Mouse (Mus musculus): ENCODE measurements around the gene Fermt3.
A peak's percentile ranks its signal among the peaks of the same experiment; 100 is the strongest.

Fermt3 gene

GRCm38 (mm10) chr19:6969665-6970381 lies 49.4 kb downstream of the Fermt3 start:
- peak; percentile 90 for DNase-seq

- DNase-seq, result no peak
These were observed 50.0 kb downstream of the Fermt3 start for GRCm38 (mm10) chr19:6969291-6969664.

GRCm38 (mm10) chr19:6968491-6969271 lies 50.6 kb downstream of the Fermt3 start:
- DNase-seq, result peak; percentile 47

GRCm38 (mm10) chr19:6956461-6956860 lies 62.8 kb downstream of the Fermt3 start:
- DNase-seq, result no peak

- no peak for DNase-seq
These were observed 63.8 kb downstream of the Fermt3 start for GRCm38 (mm10) chr19:6955424-6955823.

- no peak for DNase-seq
These were observed 65.2 kb downstream of the Fermt3 start for GRCm38 (mm10) chr19:6954046-6954445.

GRCm38 (mm10) chr19:6952712-6953037 lies 66.6 kb downstream of the Fermt3 start:
- peak; percentile 41 for DNase-seq

- DNase-seq, result peak; percentile 70
These were observed 67.1 kb downstream of the Fermt3 start for GRCm38 (mm10) chr19:6951994-6952711.

- peak; percentile 90 for DNase-seq
These were observed 67.8 kb downstream of the Fermt3 start for GRCm38 (mm10) chr19:6951381-6951968.

- peak; percentile 64 for DNase-seq
These were observed 68.6 kb downstream of the Fermt3 start for GRCm38 (mm10) chr19:6950613-6951153.

GRCm38 (mm10) chr19:6949951-6950350 lies 69.3 kb downstream of the Fermt3 start:
- no peak for DNase-seq

- DNase-seq, result no peak
These were observed 69.7 kb downstream of the Fermt3 start for GRCm38 (mm10) chr19:6949532-6949931.
